Mouse (Mus musculus): ENCODE results near the gene Dnah9.

Dnah9 gene

DNA sequence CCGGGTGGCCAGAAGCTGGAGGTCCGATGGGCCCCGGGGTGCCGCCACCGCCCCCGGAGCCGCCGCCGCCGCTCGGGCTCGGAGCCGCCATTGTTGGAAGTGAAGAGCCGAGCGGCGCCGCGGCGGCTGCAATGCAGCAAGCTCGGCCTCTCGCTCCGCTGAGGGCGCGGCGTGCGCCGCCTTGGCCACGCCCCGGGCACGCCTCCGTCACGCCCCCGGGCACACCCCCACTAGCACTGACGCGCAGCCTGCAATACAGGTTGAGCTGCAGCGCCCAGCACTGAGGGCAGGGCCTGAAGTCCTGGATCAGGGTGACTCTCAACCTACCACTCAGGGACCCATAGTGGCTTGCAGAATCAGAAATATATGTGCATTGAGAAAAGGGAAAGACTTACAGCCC is 380.2 kb downstream of the Dnah9 start, which contains the start of gene Map2k4:
Gene Map2k4 (minus strand): TSS at position 144 of the 400 bp plus-strand sequence.
- peak; percentile 98 for DNase-seq

DNA sequence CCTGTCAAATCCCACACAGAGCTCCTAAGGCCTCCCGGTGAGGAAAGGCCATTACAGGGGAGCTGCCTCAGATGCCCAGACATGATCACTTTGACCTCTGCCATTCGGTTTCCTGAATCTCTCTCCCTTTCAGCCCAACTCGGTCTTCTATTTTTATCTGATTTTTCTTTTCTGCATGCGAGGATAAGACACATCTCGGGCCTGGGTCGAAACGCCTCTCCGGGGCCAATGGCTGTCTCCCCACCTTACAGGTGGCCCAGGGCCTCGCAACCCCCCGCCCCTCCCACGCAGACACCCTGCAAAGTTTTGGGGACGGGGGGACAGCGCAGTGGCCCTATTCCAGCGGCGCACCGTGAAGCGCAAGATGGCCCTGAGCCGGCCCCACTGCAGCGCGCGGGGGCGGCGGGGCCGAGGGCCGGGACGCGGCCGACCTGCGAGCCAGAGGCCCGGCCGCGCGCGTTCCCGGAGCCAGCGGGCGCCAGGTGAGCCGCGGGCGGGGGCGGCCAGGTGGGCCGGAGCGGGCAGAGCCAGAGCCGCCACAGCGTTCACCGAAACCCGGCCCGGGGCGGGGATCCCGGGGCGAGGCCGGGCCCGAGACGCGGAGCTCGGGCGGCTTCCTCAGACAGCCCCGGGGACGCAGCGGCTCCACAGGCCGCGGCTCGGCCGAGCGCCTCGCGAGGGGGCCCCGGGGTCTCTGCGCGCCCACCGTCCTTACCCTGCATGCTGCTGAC is 380.8 kb downstream of the Dnah9 start:
- DNase-seq = no peak

DNA sequence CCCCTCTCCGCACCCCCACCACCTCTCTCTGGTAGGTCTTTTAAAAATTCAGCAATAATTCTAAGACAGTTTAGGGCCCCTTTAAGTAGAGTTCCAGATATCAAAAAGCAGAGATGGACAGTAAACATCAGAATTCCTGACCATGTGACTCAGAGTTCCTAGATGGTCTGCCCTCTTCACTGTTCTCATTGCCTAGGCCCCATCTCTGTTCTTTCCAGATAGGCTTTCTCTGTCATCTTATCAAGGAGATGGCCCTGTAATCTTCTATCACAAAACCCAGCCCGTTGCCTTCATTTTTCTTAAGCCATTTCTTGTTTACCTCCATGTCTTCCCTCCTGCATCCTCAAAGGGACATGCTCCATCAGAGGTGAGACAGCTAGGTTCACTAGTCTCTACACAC is 382.2 kb downstream of the Dnah9 start:
- no peak for DNase-seq

DNA sequence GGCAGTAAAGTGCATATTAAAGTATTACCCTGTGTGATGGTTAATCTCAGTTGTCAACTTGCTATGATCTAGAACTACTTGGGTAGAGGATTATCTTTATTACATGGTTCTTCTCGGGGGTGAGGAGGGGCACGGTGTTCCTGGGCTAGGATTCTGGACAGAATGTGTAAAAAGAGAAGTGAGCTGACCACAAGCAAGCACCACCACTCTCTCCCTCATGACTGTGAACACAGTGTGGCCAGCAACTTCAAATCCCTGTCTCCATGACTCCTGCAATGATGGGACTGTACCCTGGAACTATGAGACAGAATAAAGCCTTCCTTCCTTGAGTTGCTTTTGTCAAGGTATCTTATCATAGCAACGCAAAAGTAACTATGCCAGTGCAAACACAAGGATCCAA is 386.8 kb downstream of the Dnah9 start:
- no peak for DNase-seq

Measured in B cell, adult 2 months (primary cell).